Mouse (Mus musculus) thymus, postnatal 25 days (tissue): Measurements from ENCODE around the gene Erich4.
"Not testable (repeated sequence)": the region's sequence is repeated elsewhere in the genome, so short reads cannot be mapped to it uniquely, and the experiment has no call there.

Experiments
- DNase-seq: peaks from one replicate; pipeline ENCODE4 v3.0.0; 2022

The Erich4 gene

GRCm38 (mm10) chr7:25576308-25576707, 39.4 kb downstream of the Erich4 start:
- not testable (repeated sequence) for DNase-seq

GRCm38 (mm10) chr7:25575870-25576269, 39.8 kb downstream of the Erich4 start:
- peak; percentile 48 for DNase-seq

- DNase-seq = no peak
Measured at GRCm38 (mm10) chr7:25575105-25575504, 40.6 kb downstream of the Erich4 start.

GRCm38 (mm10) chr7:25573806-25574205, 41.9 kb downstream of the Erich4 start:
- not testable (repeated sequence) for DNase-seq

GRCm38 (mm10) chr7:25568721-25569120, 47.0 kb downstream of the Erich4 start:
- no peak for DNase-seq
